Mouse (Mus musculus) heart, postnatal 0 days (tissue): ENCODE data around the gene Rabgef1. TPM values are rescaled to one million over a fixed set of nuclear protein-coding genes. Genes with fewer than 3 reads are reported as not detected.

Source experiments
- ATAC-seq: fragments of 200-750 bp; cut with Nextera tagmentation; 2 replicates; pipeline ENCODE4 v1.8.0; 2017; ENCODE audit warnings: low read depth, moderate number of reproducible peaks, moderate library complexity; ENCODE audit not compliant: insufficient read depth
- DNase-seq: peaks from one replicate; pipeline ENCODE4 v3.0.0-alpha.2; 2016; ENCODE audit warnings: low spot score
- H3K27ac ChIP-seq: fragments of 300-500 bp; sonication (generic); 2 replicates; pipeline ENCODE4 v1.5.1; 2014; ENCODE audit warnings: low read depth, mild to moderate bottlenecking
- H3K27me3 ChIP-seq: fragments of 300-500 bp; sonication (generic); 2 replicates; pipeline ENCODE4 v1.6.1; 2014; ENCODE audit warnings: low read length, mixed read lengths; ENCODE audit not compliant: control insufficient read depth, insufficient read depth
- H3K36me3 ChIP-seq: fragments of 300-500 bp; sonication (generic); replicated peaks from 2 replicates; pipeline ENCODE4 v1.6.1; 2014; ENCODE audit warnings: low read length, mixed read lengths; ENCODE audit not compliant: control insufficient read depth, insufficient read depth
- H3K4me1 ChIP-seq: fragments of 300-500 bp; sonication (generic); 2 replicates; pipeline ENCODE4 v1.6.1; 2014; ENCODE audit warnings: antibody characterized with exemption; ENCODE audit not compliant: control insufficient read depth, insufficient read depth
- H3K4me2 ChIP-seq: fragments of 300-500 bp; sonication (generic); 2 replicates; pipeline ENCODE4 v1.6.1; 2014; ENCODE audit warnings: low read depth, mild to moderate bottlenecking, low read length, moderate library complexity
- H3K4me3 ChIP-seq: fragments of 300-500 bp; sonication (generic); 2 replicates; pipeline ENCODE4 v1.5.1; 2014; ENCODE audit warnings: low read depth, low read length
- H3K9ac ChIP-seq: fragments of 300-500 bp; sonication (generic); replicated peaks from 2 replicates; pipeline ENCODE4 v1.6.1; 2014; ENCODE audit warnings: low read depth, low read length, mixed read lengths
- H3K9me3 ChIP-seq: fragments of 300-500 bp; sonication (generic); replicated peaks from 2 replicates; pipeline ENCODE4 v1.6.1; 2016; ENCODE audit warnings: low read length; ENCODE audit not compliant: control insufficient read depth
- CTCF ChIP-seq: IDR thresholded peaks from 2 replicates; pipeline ENCODE4 v1.5.1; 2016; ENCODE audit warnings: antibody characterized with exemption, control low read depth, low read depth
- EP300 ChIP-seq: IDR thresholded peaks from 2 replicates; pipeline ENCODE4 v1.6.1; 2016; ENCODE audit warnings: antibody characterized with exemption, low read depth
- WGBS: fragments of 180-500 bp; shearing (Covaris S2); extraction: QIAGEN DNeasy Blood & Tissue Kit; methylation state at CpG from one replicate; pipeline ENCODE4 v1.1.7; 2014; 5-methylcytosine and 5-hydroxymethylcytosine counted together
- polyA plus RNA-seq: library from polyadenylated mRNA; unstranded; fragments of >200 nt; fragmentation: Nextera tagmentation; extraction: Ambion mirVana; gene quantifications from 2 replicates; pipeline ENCODE4 v1.2.1, GENCODE M21; 2015
- total RNA-seq: library from RNA; depleted of rRNA; stranded (reverse); fragments of >200 nt; gene quantifications from 2 replicates; pipeline ENCODE4 v1.2.3, GENCODE M21; 2014; ENCODE audit warnings: low replicate concordance

The Rabgef1 gene
- total and polyA plus RNA-seq, 2 experiments from 2014 or later: 16.7 to 17.5 TPM

DNA sequence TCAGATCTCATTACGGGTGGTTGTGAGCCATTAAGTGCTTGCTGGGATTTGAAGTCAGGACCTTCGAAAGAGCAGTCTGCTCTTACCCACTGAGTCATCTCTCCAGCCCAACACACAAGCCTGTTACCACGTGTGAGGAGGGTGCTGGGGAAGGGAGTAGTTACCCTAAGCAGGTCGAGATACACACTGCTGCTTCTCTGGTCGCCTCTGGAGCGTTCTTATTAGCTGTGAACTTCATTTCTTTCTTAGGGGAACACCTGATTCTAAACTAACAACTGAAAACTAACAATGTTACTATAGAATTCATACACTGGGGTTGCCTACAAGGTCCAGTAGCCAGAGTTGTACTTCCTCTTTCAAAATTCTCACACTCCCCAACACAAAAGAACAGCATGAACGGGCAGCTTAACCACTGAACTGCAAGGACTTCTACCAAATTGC is 11.8 kb upstream of the Rabgef1 start:
- DNase-seq (no peak), ATAC-seq (no peak)
- Histone ChIP-seq H3K36me3 (no peaks in the 10 kb centered on the region), H3K27me3 (no peaks in the 10 kb centered on the region), H3K4me1 (no peaks in the 10 kb centered on the region), H3K9ac (no peak overlapping the region), H3K27ac (no peak overlapping the region), H3K9me3 (no peaks in the 10 kb centered on the region), H3K4me3 (no peak overlapping the region), H3K4me2 (no peak overlapping the region)
- TF ChIP-seq CTCF: no peak
- TF ChIP-seq EP300: no peak
- WGBS: 58% methylated on average over 7 of the region's 7 CpGs

DNA sequence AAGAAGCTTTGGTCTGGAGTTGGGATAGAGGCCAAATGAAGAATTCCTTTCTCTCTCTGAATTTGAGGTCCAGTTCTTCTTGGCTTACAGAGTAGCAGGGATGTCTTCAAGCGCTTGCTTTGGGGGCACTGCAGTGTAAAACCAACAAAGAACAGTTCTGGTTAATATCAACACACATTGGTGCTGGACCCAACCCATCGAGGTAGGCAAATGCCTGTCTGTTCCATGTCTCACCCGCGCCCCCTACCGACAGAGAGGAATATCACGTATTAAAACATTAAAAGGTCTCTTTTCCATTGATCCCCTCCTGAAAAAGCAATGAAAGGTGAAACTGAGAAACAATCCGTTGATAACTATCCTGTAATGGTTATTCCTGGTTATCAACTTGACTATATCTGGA is 7.9 kb upstream of the Rabgef1 start:
- ATAC-seq: peak; percentile 36; the same call in 1 of the 2 replicates
- TF ChIP-seq EP300 (no peak), CTCF (peak; percentile 87)

DNA sequence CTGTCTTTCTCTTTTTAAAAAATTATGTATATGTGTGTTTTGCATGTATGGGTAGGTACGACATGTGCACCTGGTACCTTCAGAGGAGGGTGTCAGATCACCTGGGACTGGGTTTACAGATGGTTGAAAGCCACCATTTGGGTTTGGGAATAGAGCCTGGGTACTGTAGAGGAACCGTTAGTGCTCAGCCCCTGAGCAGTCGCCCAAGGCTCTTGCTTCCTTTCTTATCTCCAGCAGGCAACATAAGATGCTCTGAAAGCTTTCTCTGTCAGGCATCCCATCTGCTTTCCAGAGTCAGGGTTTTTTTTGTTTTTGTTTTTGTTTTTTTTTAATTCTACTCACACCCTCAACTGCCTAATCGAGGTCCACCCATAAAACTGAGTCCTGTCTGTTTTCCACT is 6.4 kb upstream of the Rabgef1 start:
- TF ChIP-seq EP300 (no peak), CTCF (no peak)
- DNase-seq (no peak), ATAC-seq (no peak)
- H3K4me1 ChIP-seq: no peaks in the 10 kb centered on the region
- H3K4me3 ChIP-seq: no peak overlapping the region
- H3K4me2 ChIP-seq: no peak overlapping the region
- H3K27me3 ChIP-seq: no peaks in the 10 kb centered on the region
- no peaks in the 10 kb centered on the region for H3K9me3 ChIP-seq
- no peaks in the 10 kb centered on the region for H3K36me3 ChIP-seq
- no peak overlapping the region for H3K9ac ChIP-seq
- H3K27ac ChIP-seq: no peak overlapping the region
- 66% methylated on average over 4 of the region's 4 CpGs for WGBS

More for the DNA sequence above, 7.9 kb upstream of the Rabgef1 start:
- DNase-seq: peak; percentile 53
- WGBS: 1% methylated on average over 7 of the region's 7 CpGs
- Histone ChIP-seq H3K27me3 (no peaks in the 10 kb centered on the region), H3K36me3 (no peaks in the 10 kb centered on the region), H3K27ac (no peak overlapping the region), H3K4me2 (no peak overlapping the region), H3K4me3 (no peak overlapping the region), H3K9me3 (no peaks in the 10 kb centered on the region), H3K9ac (no peak overlapping the region), H3K4me1 (no peaks in the 10 kb centered on the region)

DNA sequence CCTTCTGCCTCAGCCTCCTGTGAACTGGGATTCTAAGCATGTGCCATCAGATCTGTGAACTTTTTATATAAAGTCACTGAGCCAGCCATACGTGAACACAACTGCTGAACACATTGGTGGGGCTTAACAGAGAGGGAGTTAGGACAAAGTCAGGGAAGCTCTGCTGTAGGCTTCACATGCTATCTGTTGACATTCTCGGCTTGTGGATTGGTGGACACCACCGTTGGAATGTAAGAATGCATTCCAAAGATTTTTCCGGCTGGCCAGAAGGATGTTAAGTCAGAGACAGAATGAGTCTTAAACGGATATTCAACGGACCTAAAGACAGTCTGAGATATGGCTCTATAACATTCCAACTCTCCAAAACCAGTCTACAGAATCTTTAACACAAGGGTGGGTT is 2.5 kb upstream of the Rabgef1 start:
- no peak for ATAC-seq
- Histone ChIP-seq H3K27ac (peak overlapping the region; percentile 0; the same call in 1 of the 2 replicates), H3K4me2 (no peak overlapping the region), H3K27me3 (no peaks in the 10 kb centered on the region), H3K9me3 (no peaks in the 10 kb centered on the region), H3K4me1 (peaks cover 15% of the 10 kb centered on the region), H3K9ac (no peak overlapping the region), H3K4me3 (no peak overlapping the region), H3K36me3 (no peaks in the 10 kb centered on the region)
- TF ChIP-seq EP300: no peak
- no peak for TF ChIP-seq CTCF
- 12% methylated on average over 6 of the region's 6 CpGs for WGBS
- no peak for DNase-seq

DNA sequence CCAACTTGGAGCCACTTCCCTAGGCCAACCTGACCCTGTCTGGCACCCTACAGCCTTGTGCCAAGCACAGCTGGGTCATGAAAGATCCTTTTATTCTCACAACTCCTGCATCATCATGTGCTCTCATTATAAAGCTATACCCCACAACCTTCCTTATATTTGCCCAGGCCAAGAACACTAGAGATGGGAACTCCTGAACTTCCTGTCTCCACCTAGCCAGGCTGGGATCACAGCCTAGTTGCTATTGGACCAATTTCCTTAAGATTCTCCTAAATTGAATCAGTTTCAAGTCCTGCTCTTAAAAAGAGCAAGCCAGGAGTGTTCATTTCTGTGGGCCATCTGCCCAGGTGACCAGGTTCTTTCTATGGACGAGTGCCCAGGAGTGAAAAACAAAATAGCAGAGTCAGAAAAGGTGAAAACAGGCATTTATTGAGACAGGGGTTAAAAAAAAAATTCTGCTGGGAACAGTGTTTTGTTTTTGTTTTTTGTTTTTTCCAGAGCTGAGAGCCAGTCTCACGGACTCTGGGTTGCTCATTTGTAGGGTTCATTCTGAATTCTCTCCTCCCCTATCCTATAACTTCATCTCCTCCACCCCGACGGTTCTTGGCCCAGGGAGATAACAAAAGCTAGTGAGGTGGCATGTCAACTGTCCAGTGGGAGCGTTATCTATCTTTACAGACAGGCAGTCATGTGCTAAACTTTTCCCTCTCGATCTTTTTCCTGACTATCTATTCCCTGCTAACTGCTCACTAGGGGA is 754 bp upstream of the Rabgef1 start:
- 8% methylated on average over 6 of the region's 6 CpGs for WGBS
- 0 out of 2 replicates have a peak, but pooled peaks have one; percentile 4 for ATAC-seq
- H3K4me2 ChIP-seq: peak overlapping the region; percentile 74
- H3K9ac ChIP-seq: peak overlapping the region; percentile 81
- H3K4me1 ChIP-seq: peaks cover 15% of the 10 kb centered on the region
- H3K27ac ChIP-seq: peak overlapping the region; percentile 97
- TF ChIP-seq CTCF: no peak
- no peak for TF ChIP-seq EP300
- DNase-seq: no peak
- no peaks in the 10 kb centered on the region for H3K9me3 ChIP-seq
- no peaks in the 10 kb centered on the region for H3K36me3 ChIP-seq
- H3K27me3 ChIP-seq: no peaks in the 10 kb centered on the region
- peak overlapping the region; percentile 74 for H3K4me3 ChIP-seq
